Mouse (Mus musculus) MEL (cell line): ENCODE data around the gene Olfr429. TPM values are rescaled to one million over a fixed set of nuclear protein-coding genes. Genes with fewer than 3 reads are reported as not detected.
A peak's percentile ranks its signal among the peaks of the same experiment; 100 is the strongest.
"Not testable (repeated sequence)": the region's sequence is repeated elsewhere in the genome, so short reads cannot be mapped to it uniquely, and the experiment has no call there.

ENCODE experiments used
- DNase-seq: peaks from one replicate; pipeline ENCODE4 v3.0.0; 2011; ENCODE audit warnings: low read depth, low spot score
- H3K27ac ChIP-seq: 2 replicates; pipeline ENCODE4 v1.5.1; 2012; ENCODE audit warnings: low read depth, mild to moderate bottlenecking, control low read depth, low read length, moderate library complexity; ENCODE audit not compliant: control insufficient read depth
- H3K27me3 ChIP-seq, 2 experiments: fragments of 150-350 bp in 1 of 2; sonication (generic) in 1 of 2; 2 replicates each; pipeline ENCODE4 v1.6.1; 2012; ENCODE audit warnings: low read length in 2 of 2, mild to moderate bottlenecking in 2 of 2, improper control_type of control experiment in 1 of 2, moderate library complexity in 1 of 2; ENCODE audit not compliant: insufficient read depth in 2 of 2, control insufficient read depth in 1 of 2
- H3K36me3 ChIP-seq, 2 experiments: 2 replicates each; pipeline ENCODE4 v1.6.1; 2012 to 2014; ENCODE audit warnings: low read length in 2 of 2, improper control_type of control experiment in 1 of 2, inconsistent platforms in 1 of 2, mild to moderate bottlenecking in 1 of 2; ENCODE audit not compliant: insufficient read depth in 2 of 2, control insufficient read depth in 1 of 2
- H3K4me1 ChIP-seq, 2 experiments: fragments of 150-350 bp in 1 of 2; sonication (generic) in 1 of 2; 2 replicates each; pipeline ENCODE4 v1.6.1; 2012; ENCODE audit warnings: low read length in 2 of 2, improper control_type of control experiment in 1 of 2, mild to moderate bottlenecking in 1 of 2; ENCODE audit not compliant: insufficient read depth in 2 of 2, control insufficient read depth in 1 of 2
- H3K4me3 ChIP-seq, 2 experiments: fragments of 150-350 bp in 1 of 2; sonication (generic) in 1 of 2; 2 replicates each; pipeline ENCODE4 v1.5.1; 2012; ENCODE audit warnings: low read depth in 2 of 2, low read length in 2 of 2, mild to moderate bottlenecking in 2 of 2, moderate library complexity in 2 of 2, control low read depth in 1 of 2, improper control_type of control experiment in 1 of 2; ENCODE audit not compliant: control insufficient read depth in 1 of 2, insufficient read depth in 1 of 2
- H3K79me2 ChIP-seq: 2 replicates; pipeline ENCODE4 v1.6.1; 2012; ENCODE audit warnings: mild to moderate bottlenecking, low read length, moderate library complexity; ENCODE audit not compliant: control insufficient read depth, poor library complexity, insufficient read depth
- H3K9ac ChIP-seq: 2 replicates; pipeline ENCODE4 v1.6.1; 2012; ENCODE audit warnings: low read depth, mild to moderate bottlenecking, control low read depth, low read length, moderate library complexity; ENCODE audit not compliant: control insufficient read depth, poor library complexity, severe bottlenecking
- H3K9me3 ChIP-seq: fragments of 150-350 bp; sonication (generic); replicated peaks from 2 replicates; pipeline ENCODE4 v1.6.1; 2012; ENCODE audit warnings: mild to moderate bottlenecking, low read length, improper control_type of control experiment, moderate library complexity; ENCODE audit not compliant: insufficient read depth
- CHD2 ChIP-seq: IDR thresholded peaks from 2 replicates; pipeline ENCODE4 v1.6.1; 2011; ENCODE audit warnings: low read length, improper control_type of control experiment
- E2F4 ChIP-seq: IDR thresholded peaks from 2 replicates; pipeline ENCODE4 v1.6.1; 2011; ENCODE audit warnings: low read depth, low read length, improper control_type of control experiment, borderline replicate concordance
- GATA1 ChIP-seq: IDR thresholded peaks from 2 replicates; pipeline ENCODE4 v1.6.1; 2011; ENCODE audit warnings: low read depth, low read length, improper control_type of control experiment
- MAFK ChIP-seq: IDR thresholded peaks from 2 replicates; pipeline ENCODE4 v1.6.1; 2011; ENCODE audit warnings: low read depth, mild to moderate bottlenecking, low read length, improper control_type of control experiment, borderline replicate concordance
- MAZ ChIP-seq: IDR thresholded peaks from 2 replicates; pipeline ENCODE4 v1.6.1; 2012; ENCODE audit warnings: low read depth, mild to moderate bottlenecking, inconsistent platforms, low read length, improper control_type of control experiment
- RAD21 ChIP-seq: IDR thresholded peaks from 2 replicates; pipeline ENCODE4 v1.6.1; 2011; ENCODE audit warnings: mild to moderate bottlenecking, low read depth, low read length, improper control_type of control experiment
- SIN3A ChIP-seq: IDR thresholded peaks from 2 replicates; pipeline ENCODE4 v1.6.1; 2012; ENCODE audit warnings: low read length, improper control_type of control experiment, inconsistent platforms
- USF2 ChIP-seq, 2 experiments: IDR thresholded peaks; 2 replicates each; pipeline ENCODE4 v1.6.1; 2011 to 2012; ENCODE audit warnings: improper control_type of control experiment in 2 of 2, low read length in 2 of 2, borderline replicate concordance in 1 of 2, inconsistent platforms in 1 of 2, low read depth in 1 of 2, mild to moderate bottlenecking in 1 of 2; ENCODE audit not compliant: insufficient read depth in 1 of 2
- ZMIZ1 ChIP-seq: IDR thresholded peaks from 2 replicates; pipeline ENCODE4 v1.6.1; 2012; ENCODE audit warnings: low read depth, mild to moderate bottlenecking, inconsistent platforms, low read length, improper control_type of control experiment, moderate library complexity
- ZNF384 ChIP-seq: IDR thresholded peaks from 2 replicates; pipeline ENCODE4 v1.6.1; 2012; ENCODE audit warnings: low read depth, mild to moderate bottlenecking, inconsistent platforms, low read length, improper control_type of control experiment
- polyA plus RNA-seq, 2 experiments: library from polyadenylated mRNA; stranded (reverse) in 1 of 2; unstranded in 1 of 2; fragments of >175 nt in 1 of 2; fragments of >200 nt in 1 of 2; gene quantifications; 2 replicates each; pipeline versions ENCODE4 v1.2.1 to v1.2.4; 2012; ENCODE audit warnings: low replicate concordance in 2 of 2, low read depth in 1 of 2; ENCODE audit not compliant: insufficient read length in 2 of 2, insufficient read depth in 1 of 2, missing spikeins in 1 of 2
- total RNA-seq: library from RNA; depleted of rRNA; stranded (reverse); fragments of 300-350 nt; gene quantifications from 2 replicates; pipeline ENCODE4 v1.2.3, GENCODE M21; 2012

Olfr429 gene
- total and polyA plus RNA-seq, 3 experiments = not detected

DNA sequence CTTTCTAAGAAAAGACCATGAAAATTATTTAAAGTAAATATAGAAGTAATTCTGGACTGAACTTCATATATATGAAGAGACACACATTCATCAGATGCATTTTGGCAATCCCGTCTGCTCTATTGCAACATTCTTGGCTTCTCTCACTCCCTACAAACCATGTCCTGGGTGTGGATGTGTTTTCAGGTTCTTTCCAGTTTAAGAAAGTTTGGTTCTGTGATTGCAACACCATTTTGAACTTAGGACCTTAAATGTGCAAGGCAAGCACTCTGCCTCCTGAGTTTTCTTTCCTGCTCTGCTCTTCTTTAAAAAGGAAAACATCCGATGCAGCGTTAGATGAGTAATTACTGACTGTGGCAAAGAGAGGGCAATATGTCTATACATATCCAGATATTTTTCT, 45.7 kb upstream of the Olfr429 start:
- no peak overlapping the region for H3K9ac ChIP-seq
- H3K27ac ChIP-seq = no peak overlapping the region
- H3K4me3 ChIP-seq = no peak overlapping the region
- TF ChIP-seq MAZ = no peak
- TF ChIP-seq E2F4 = no peak
- TF ChIP-seq CHD2 = no peak
- TF ChIP-seq GATA1 = no peak
- TF ChIP-seq MAFK = no peak
- no peak for TF ChIP-seq SIN3A
- TF ChIP-seq ZNF384 = no peak
- no peak for TF ChIP-seq RAD21
- TF ChIP-seq ZMIZ1 = no peak
- no peaks in the 10 kb centered on the region for H3K9me3 ChIP-seq
- DNase-seq = no peak
- no peaks in the 10 kb centered on the region for H3K79me2 ChIP-seq
- H3K27me3 ChIP-seq = no peaks in the 10 kb centered on the region
- H3K36me3 ChIP-seq = no peaks in the 10 kb centered on the region
- H3K4me1 ChIP-seq = no peaks in the 10 kb centered on the region

DNA sequence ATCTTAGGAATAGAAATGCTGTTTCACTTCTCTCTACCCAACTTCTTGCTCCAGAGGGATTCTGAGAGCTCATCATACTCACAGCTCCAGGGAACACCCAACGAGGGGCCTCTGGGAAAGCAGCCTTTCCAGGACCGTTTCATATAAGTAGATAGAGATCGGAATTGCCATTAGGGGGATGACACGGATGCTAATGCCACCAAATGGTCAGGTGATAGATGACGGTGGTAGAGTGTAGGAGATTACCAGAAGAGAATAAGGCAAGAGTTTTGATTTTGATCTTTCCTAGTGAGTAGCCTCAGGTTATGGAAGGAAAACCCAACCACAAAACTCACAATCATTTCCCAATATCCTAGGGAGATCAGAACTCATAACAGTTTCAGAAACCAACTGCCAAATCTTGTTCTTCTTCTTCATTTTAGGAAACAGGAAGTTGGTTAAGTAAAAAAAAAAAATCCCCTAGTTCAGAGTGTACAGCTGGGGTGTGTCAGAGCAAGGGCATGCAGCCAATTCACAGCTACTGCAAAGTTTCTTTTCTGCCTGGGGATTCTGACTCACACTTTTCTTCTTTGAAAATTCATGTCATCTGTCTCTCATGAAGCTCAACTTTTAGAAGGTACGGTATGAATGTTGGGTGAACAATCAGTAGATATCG, 43.5 kb upstream of the Olfr429 start, which contains the start of gene Olfr433:
Gene Olfr433 (plus strand): TSS at position 183 of the 655 bp plus-strand sequence.
- no peak within 1 kb of the TSS for H3K27ac ChIP-seq
- no peaks in the 10 kb centered on the region for H3K36me3 ChIP-seq
- no peak within 1 kb of the TSS for H3K9ac ChIP-seq
- H3K4me1 ChIP-seq = no peaks in the 10 kb centered on the region
- H3K4me3 ChIP-seq = no peak within 1 kb of the TSS
- no peaks in the 10 kb centered on the region for H3K9me3 ChIP-seq
- TF ChIP-seq ZNF384 (peak; percentile 88), USF2 (IDR thresholded peaks at IDR 0.05; ENCODE audit: borderline replicate concordance in 1 of 2, insufficient read depth in 1 of 2, low read depth in 1 of 2, low read length in 2 of 2) (no peak)
- H3K27me3 ChIP-seq = no peaks in the 10 kb centered on the region
- DNase-seq = peak; percentile 41
- H3K79me2 ChIP-seq = no peaks in the 10 kb centered on the region

DNA sequence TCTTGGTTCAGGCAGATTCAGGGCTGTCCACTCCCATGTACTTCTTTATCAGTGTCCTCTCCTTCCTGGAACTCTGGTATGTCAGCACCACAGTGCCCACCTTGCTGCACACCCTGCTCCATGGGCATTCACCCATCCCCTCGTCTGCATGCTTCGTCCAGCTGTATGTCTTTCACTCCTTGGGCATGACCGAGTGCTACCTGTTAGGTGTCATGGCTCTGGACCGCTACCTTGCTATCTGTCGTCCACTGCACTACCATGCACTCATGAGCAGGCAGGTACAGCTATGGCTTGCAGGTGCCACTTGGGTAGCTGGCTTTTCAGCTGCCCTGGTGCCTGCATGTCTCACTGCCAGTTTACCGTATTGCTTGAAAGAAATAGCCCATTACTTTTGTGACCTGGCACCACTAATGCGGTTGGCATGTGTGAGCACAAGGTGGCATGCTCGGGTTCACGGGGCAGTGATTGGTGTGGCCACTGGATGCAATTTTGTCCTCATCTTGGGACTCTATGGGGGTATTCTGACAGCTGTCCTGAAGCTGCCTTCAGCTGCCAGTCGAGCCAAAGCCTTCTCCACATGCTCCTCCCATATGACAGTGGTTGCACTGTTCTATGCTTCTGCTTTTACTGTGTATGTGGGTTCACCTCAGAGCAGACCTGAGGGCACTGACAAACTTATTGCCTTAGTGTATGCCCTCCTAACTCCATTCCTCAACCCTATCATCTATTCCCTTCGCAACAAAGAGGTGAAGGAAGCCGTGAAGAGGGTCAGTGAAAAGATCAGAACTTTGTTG, 41.8 kb upstream of the Olfr429 start:
- not testable (repeated sequence) for H3K27ac ChIP-seq, H3K4me1 ChIP-seq, H3K79me2 ChIP-seq, H3K9me3 ChIP-seq, H3K4me3 ChIP-seq, H3K27me3 ChIP-seq, H3K9ac ChIP-seq, DNase-seq, H3K36me3 ChIP-seq
